Mouse (Mus musculus) liver, embryonic 14.5 days (tissue): ENCODE data around the gene Mdc1. TPM values are rescaled to one million over a fixed set of nuclear protein-coding genes. Genes with fewer than 3 reads are reported as not detected.

Experiments used
- ATAC-seq: fragments of 200-750 bp; cut with Nextera tagmentation; 2 replicates; pipeline ENCODE4 v1.8.0; 2017; ENCODE audit warnings: moderate number of reproducible peaks, mild to moderate bottlenecking, moderate library complexity; ENCODE audit not compliant: insufficient read depth
- DNase-seq, 3 experiments: peaks; one replicate each; pipeline ENCODE4 v3.0.0-alpha.2; 2012 to 2013; ENCODE audit warnings: low read depth in 3 of 3, low spot score in 3 of 3
- H3K27ac ChIP-seq: fragments of 300-500 bp; sonication (generic); 2 replicates; pipeline ENCODE4 v1.5.1; 2014; ENCODE audit warnings: moderate library complexity, mild to moderate bottlenecking, control low read depth, inconsistent platforms
- H3K27me3 ChIP-seq: fragments of 300-500 bp; sonication (generic); 2 replicates; pipeline ENCODE4 v1.6.1; 2014; ENCODE audit warnings: mild to moderate bottlenecking, low read length, moderate library complexity; ENCODE audit not compliant: control insufficient read depth, insufficient read depth
- H3K36me3 ChIP-seq: fragments of 300-500 bp; sonication (generic); replicated peaks from 2 replicates; pipeline ENCODE4 v1.6.1; 2014; ENCODE audit warnings: low read depth; ENCODE audit not compliant: control insufficient read depth, insufficient read depth
- H3K4me1 ChIP-seq, 2 experiments: fragments of 200-500 bp in 1 of 2; fragments of 300-500 bp in 1 of 2; sonication (generic) in 1 of 2; replicated peaks; 2 replicates each; pipeline ENCODE4 v1.6.1; 2012 to 2014; ENCODE audit warnings: antibody characterized with exemption in 1 of 2, inconsistent platforms in 1 of 2, low read length in 1 of 2; ENCODE audit not compliant: control insufficient read depth in 2 of 2, insufficient read depth in 2 of 2
- H3K4me2 ChIP-seq: fragments of 300-500 bp; sonication (generic); 2 replicates; pipeline ENCODE4 v1.6.1; 2014; ENCODE audit warnings: low read depth, mild to moderate bottlenecking, control low read depth, moderate library complexity
- H3K4me3 ChIP-seq, 2 experiments: fragments of 200-500 bp in 1 of 2; fragments of 300-500 bp in 1 of 2; sonication (generic) in 1 of 2; 2 replicates each; pipeline ENCODE4 v1.5.1; 2012 to 2014; ENCODE audit warnings: low read depth in 2 of 2, low read length in 2 of 2, mild to moderate bottlenecking in 2 of 2, control low read depth in 1 of 2, inconsistent platforms in 1 of 2, moderate library complexity in 1 of 2; ENCODE audit not compliant: insufficient read depth in 1 of 2
- H3K9ac ChIP-seq: fragments of 300-500 bp; sonication (generic); replicated peaks from 2 replicates; pipeline ENCODE4 v1.6.1; 2014; ENCODE audit warnings: mild to moderate bottlenecking, control low read depth, moderate library complexity
- H3K9me3 ChIP-seq: fragments of 300-500 bp; sonication (generic); 2 replicates; pipeline ENCODE4 v1.6.1; 2016; ENCODE audit warnings: low read length, mixed read lengths; ENCODE audit not compliant: control insufficient read depth
- CTCF ChIP-seq: IDR thresholded peaks from 2 replicates; pipeline ENCODE4 v1.5.1; 2016; ENCODE audit warnings: antibody characterized with exemption, low read depth, control low read depth
- EP300 ChIP-seq: IDR thresholded peaks from 2 replicates; pipeline ENCODE4 v1.6.1; 2016; ENCODE audit warnings: antibody characterized with exemption, low read depth
- WGBS: fragments of 180-500 bp; shearing (Covaris S2); extraction: QIAGEN DNeasy Blood & Tissue Kit; methylation state at CpG from one replicate; pipeline ENCODE4 v1.1.7; 2014; ENCODE audit not compliant: insufficient replicate concordance; 5-methylcytosine and 5-hydroxymethylcytosine counted together
- polyA plus RNA-seq, 2 experiments: library from polyadenylated mRNA; depleted of rRNA in 1 of 2; stranded (reverse) in 1 of 2; unstranded in 1 of 2; fragments of >200 nt; fragmentation: Nextera tagmentation in 1 of 2; extraction: Ambion mirVana in 1 of 2; gene quantifications; 2 replicates each; pipeline versions ENCODE4 v1.2.1 to v1.2.3; 2012 to 2014

Mdc1 gene
- polyA plus RNA-seq, 2 experiments: 6.3 to 10.0 TPM

GRCm38 (mm10) chr17:35865481-35866280, 24.4 kb downstream of the Mdc1 start, which contains the start of gene Ppp1r18:
Gene Ppp1r18 (plus strand): TSS chr17:35865593.
- H3K4me3 ChIP-seq: peak within 1 kb of the TSS; percentile 50 to 64
- peaks cover 11 to 14% of the 10 kb centered on the region in 2 experiments for H3K4me1 ChIP-seq
- no peaks in the 10 kb centered on the region for H3K9me3 ChIP-seq
- no peak within 1 kb of the TSS for H3K27ac ChIP-seq
- ATAC-seq (no peak), DNase-seq (no peak)
- H3K4me2 ChIP-seq: peak within 1 kb of the TSS; percentile 65
- peak within 1 kb of the TSS; percentile 23 for H3K9ac ChIP-seq
- peaks cover 55% of the 10 kb centered on the region for H3K27me3 ChIP-seq
- no peaks in the 10 kb centered on the region for H3K36me3 ChIP-seq
- no peak for TF ChIP-seq EP300
- TF ChIP-seq CTCF: no peak
- WGBS: 1% methylated on average over 48 of the region's 48 CpGs

- ATAC-seq (no peak), DNase-seq (no peak)
- TF ChIP-seq CTCF (no peak), EP300 (no peak)
- Histone ChIP-seq H3K4me3 (peak overlapping the region; percentile 50 to 64), H3K4me2 (peak overlapping the region; percentile 65), H3K27me3 (peaks cover 55% of the 10 kb centered on the region), H3K4me1 (peaks cover 9 to 13% of the 10 kb centered on the region in 2 experiments), H3K9me3 (peaks cover 3% of the 10 kb centered on the region), H3K36me3 (no peaks in the 10 kb centered on the region), H3K9ac (peak overlapping the region; percentile 23), H3K27ac (no peak overlapping the region)
- under 1% methylated on average over 38 of the region's 38 CpGs for WGBS
Observed at GRCm38 (mm10) chr17:35866281-35866831, 25.0 kb downstream of the Mdc1 start.

- Histone ChIP-seq H3K36me3 (no peaks in the 10 kb centered on the region), H3K9ac (peak overlapping the region; percentile 31), H3K9me3 (peaks cover 3% of the 10 kb centered on the region), H3K27me3 (peaks cover 55% of the 10 kb centered on the region), H3K4me2 (peak overlapping the region; percentile 65), H3K4me3 (peak overlapping the region; percentile 50 to 64), H3K4me1 (peaks cover 5 to 10% of the 10 kb centered on the region in 2 experiments; a peak in 3 of 4 replicates), H3K27ac (no peak overlapping the region)
- 3% methylated on average over 26 of the region's 26 CpGs for WGBS
- ATAC-seq (no peak), DNase-seq (no peak)
- TF ChIP-seq CTCF: peak; percentile 47
- TF ChIP-seq EP300: no peak
Observed at GRCm38 (mm10) chr17:35866911-35867890, 25.9 kb downstream of the Mdc1 start.

GRCm38 (mm10) chr17:35868165-35868820, 27.0 kb downstream of the Mdc1 start:
- peaks cover 55% of the 10 kb centered on the region for H3K27me3 ChIP-seq
- 9% methylated on average over 17 of the region's 17 CpGs for WGBS
- no peak for ATAC-seq
- peak overlapping the region; percentile 50 to 51 for H3K4me3 ChIP-seq
- H3K9ac ChIP-seq: peak overlapping the region; percentile 40
- H3K4me2 ChIP-seq: peak overlapping the region; percentile 65
- no peak overlapping the region for H3K27ac ChIP-seq
- no peak for TF ChIP-seq EP300
- no peak for TF ChIP-seq CTCF
- no peak for DNase-seq
- peaks cover 5 to 10% of the 10 kb centered on the region in 2 experiments for H3K4me1 ChIP-seq
- peaks cover 3% of the 10 kb centered on the region for H3K9me3 ChIP-seq
- no peaks in the 10 kb centered on the region for H3K36me3 ChIP-seq
